Mouse (Mus musculus) gastrocnemius, postnatal 25 days (tissue): Measurements from ENCODE around the gene Kcnmb4. TPM values are rescaled to one million over a fixed set of nuclear protein-coding genes. Genes with fewer than 3 reads are reported as not detected.

Source experiments
- DNase-seq: peaks from one replicate; pipeline ENCODE4 v3.0.0; 2022
- long read RNA-seq, 2 experiments: library from polyadenylated mRNA; stranded (forward); transcript quantifications; one replicate each; pipeline ENCODE4 v2.0.0; 2021
- total RNA-seq, 2 experiments: library from RNA; stranded (reverse); gene quantifications; 1 replicate in 1 of 2; 2 replicates in 1 of 2; pipeline ENCODE4 v1.2.3; 2021

Gene Kcnmb4
- under 1 TPM in 1 of 2 experiments, not detected in 1; 0.23 TPM for total RNA-seq
- long read RNA-seq, experiment 1: 0 reads
- long read RNA-seq, experiment 2: 0 reads

DNA sequence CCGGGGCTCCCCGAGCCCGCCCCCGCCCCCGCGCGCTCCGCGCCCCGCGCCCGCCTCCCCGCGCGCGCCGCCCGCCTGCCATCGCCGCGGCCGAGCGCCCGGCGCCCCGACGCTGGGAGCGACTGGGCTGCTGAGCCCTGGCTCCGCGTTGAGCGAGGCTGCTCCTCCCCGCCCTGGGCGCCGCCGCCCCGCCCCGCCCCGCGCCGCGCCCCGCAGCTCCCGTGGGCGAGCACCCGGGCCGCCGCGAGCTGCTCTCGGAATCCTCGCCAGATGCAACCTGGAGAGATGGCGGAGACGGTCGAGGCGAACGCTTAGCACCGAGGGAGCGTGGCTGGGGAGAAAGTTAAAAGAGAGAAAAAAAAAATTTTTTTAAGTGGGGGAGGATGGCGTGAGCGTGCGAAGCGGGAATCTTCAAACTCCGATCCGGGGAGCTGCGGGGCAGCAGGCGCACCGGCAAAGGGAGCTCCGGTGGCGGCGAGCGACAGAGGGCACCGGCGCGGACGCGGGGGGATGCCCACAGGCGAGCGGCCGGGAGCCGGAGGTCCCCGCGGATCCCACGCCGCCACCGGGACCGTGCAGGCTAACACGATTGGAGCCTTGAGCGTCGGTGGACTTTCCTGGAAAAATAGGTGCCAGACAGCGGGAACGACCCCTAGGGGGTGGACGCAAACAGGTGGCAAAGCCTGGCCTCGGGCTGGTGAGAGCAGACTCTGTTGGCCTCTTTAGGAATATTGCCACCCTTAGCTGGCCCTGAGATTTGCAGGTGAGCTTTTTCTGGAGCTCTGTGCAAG, at the start of gene Kcnmb4:
Gene Kcnmb4 (minus strand): TSS at position 120 of the 791 bp plus-strand sequence.
- peak; percentile 11 for DNase-seq

DNA sequence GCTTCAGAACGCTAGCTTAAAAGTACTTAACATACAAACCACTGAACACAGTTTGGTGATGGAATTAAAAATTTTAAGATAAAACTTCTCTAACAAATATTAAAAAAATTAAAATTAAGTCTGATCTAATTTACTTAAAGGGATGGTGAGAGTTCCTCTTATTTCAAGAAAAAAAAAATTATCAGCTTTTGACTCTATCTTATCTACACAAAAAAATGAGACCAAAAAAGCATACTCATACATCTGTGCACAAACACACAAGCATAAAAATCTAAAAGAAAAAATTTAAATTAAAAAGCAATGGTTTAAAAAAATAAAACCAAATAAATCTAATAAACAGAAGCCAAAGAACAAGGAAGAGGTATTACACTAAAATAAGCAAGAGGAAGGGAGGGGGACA, 45.9 kb upstream of the Kcnmb4 start:
- DNase-seq: no peak

DNA sequence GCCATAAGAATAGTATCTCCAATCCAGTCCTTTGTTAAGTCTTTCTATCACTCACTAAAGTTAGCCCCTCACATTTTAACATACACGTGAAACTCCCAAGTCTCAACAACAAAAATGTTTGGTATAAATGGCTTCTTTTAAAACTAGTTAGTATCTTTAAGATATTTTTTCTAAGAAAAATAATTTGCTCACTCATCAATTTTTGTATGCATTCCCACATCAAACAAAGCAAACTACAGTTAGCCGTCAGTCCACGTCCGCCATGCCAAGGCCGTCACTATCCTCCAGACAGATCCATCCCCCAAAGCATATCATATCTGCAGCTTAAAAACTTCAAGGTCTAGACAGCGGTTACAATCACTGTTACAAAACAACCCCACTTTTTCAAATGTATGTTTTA, 41.9 kb upstream of the Kcnmb4 start:
- no peak for DNase-seq

DNA sequence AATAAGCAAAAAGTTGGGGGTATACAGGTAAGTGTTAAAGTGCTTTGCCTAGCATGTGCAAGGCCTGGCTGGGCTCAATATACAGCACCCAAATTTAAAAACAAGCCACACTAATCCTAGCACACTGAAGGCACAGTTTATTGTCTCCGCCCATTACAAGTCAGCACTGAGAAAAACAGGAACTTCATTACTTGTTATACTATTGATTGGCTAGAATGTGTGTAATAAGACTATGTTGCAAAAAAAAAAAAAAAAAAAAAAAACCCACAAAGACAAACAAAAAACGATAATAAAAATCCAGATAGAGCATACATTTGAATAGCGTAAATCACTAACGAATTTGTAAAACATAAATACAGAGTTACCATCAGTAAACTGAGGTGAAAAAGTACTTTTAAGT, 41.5 kb upstream of the Kcnmb4 start:
- no peak for DNase-seq

DNA sequence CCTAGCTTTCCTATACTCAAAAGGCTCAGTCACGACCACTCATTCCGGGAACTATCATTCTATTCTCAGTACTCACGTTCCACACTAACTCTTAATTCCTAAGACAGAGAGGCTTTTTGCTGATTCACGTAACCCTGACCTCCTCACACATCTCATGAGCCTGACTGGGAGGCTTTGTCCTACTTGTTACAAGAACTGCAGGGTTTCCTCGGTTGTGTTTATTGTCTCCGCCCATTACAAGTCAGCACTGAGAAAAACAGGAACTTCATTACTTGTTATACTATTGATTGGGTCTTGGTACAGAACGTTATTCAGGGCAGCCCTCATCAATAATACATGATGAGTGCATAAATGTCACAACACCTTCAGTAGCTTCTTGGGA, 39.6 kb upstream of the Kcnmb4 start:
- no peak for DNase-seq

DNA sequence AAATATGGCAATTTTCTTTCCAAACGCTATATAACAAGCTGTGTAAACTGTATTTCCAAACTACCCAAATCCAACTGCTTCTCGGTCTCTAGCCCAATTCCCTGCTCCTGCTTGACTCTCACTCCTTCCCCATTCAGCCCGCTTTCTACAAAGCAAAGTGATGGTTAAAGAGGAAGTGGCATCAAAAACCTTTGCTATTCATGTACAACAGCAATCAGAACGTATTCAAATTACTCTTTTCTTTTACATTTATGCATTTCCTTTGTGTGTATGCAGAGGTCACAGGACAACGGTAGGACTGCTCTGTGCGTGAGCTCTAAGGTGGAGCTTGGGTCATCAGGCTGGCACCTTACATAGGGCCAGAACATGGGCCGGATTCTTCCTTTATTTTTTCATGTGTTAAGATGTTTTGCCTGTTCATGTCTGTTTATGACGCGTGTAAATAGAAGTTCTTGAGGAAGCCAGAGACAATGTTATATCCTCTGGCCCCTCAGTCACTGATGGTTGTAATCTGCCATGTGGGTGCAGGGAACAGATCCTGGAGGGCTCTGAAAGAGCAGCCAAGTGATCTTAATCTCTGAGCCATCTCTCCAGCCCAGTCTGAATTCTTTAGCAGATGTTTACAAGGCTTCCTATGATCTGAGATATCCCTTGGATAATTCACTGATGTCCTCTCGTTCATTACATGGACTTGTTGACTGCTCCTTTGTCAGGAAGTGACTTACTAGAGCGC, 39.0 kb upstream of the Kcnmb4 start:
- DNase-seq: no peak

DNA sequence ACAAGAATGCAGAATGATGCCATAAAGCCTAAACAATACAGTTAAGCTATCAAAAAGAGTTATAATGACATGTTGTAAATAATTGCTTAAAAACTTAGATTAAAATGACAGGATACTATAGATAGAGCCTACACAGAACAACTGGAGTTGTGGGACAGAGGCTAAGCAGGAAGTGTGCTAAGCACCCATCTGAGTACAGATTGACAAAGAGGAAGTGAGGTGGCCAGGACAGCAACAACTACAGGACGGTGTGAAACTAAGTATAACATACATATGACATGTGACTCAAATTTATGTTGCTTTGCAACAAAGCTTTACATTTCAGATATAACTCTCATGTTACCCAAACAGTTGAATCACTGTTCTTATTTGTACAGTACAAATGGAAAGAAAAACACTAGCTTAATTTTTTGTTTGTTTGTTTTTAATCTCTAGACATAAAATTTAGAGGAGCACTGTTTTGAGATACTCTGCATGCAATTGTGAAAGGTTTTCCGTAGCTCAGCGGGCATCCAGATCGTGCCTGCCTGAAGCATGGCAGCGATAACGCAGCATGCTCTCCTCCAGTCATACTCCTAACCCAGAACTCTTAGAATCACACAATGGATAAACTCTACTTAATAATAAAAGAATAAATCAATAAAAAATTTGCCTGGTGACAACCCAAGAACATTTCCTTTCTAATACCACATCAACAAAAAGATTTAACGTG, 31.8 kb upstream of the Kcnmb4 start:
- no peak for DNase-seq

DNA sequence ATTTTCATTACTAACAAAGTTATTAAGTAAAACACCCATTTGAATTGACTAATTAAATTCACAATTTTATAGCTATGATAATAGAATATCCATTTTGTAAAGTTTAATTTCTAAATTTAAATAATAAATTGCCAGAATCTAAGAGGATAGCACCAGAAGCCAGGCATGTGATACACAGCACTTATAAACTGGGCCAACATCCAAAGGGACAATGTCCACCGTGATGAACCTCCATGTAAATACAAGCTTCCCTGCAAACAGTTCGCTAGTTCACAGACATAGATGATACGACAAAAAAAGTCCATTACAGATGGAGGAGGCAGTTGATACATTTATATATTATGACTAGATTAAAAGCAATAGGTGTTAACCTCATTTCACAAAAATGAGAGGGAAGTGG, 19.1 kb upstream of the Kcnmb4 start:
- DNase-seq: no peak

GRCm38 (mm10) chr10:116486895-116487747, 13.4 kb upstream of the Kcnmb4 start:
- no peak for DNase-seq

GRCm38 (mm10) chr10:116481917-116482316, 8.2 kb upstream of the Kcnmb4 start:
- no peak for DNase-seq

GRCm38 (mm10) chr10:116480988-116481387, 7.3 kb upstream of the Kcnmb4 start:
- DNase-seq: no peak

DNA sequence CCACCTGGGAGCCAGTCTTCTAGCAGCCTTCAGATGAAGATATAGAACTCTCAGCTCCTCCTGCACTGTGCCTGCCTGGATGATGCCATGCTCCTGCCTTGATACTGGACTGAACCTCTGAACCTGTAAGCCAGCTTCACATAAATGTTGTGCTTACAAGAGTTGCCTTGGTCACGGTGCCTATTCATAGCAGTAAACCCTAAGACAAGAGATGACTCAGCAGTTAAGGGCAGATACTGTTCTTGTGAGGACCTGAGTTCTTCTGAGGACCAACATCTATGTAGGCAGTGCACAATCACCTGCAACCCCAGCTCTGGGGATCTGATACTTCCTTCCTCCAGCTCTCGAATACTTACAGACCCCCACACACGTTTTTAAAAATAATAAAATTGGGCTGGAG, 2.9 kb upstream of the Kcnmb4 start:
- no peak for DNase-seq

GRCm38 (mm10) chr10:116475725-116476124, 2.0 kb upstream of the Kcnmb4 start:
- DNase-seq: no peak

DNA sequence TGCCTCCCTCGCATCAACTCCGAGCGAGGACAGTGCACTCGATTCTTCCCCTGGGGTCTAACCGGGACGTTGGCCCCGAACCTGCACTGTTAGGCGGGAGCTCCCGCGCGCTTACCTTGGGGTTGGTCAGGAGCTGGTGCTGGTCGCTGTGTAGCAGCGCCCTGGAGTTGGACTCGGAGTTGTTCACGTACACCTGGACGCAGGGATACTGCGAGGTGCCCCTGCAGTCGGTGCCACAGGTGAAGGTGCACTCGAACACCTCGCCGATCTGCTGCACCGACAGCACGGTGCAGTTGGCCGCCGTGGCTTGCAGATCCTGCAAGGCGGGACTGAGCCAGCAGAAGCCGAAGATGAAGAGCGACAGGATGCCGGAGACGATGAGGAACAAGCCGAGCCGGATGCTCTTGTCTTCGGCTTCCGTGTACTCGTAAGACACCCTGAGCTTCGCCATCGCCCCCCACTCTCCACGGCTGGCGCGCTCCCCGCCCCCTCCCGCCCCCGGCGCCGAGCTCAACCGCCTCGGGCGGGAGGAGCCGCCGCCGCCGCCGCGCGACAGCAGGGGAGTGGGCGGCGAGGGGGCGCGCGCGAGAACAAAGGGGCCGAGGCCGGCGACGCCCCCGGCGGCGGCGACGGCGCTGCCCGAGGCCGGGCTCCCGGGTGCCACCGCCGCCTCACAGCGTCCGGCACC, 463 bp downstream of the Kcnmb4 start:
- peak; percentile 16 for DNase-seq

- no peak for DNase-seq
Observed at GRCm38 (mm10) chr10:116472579-116472978, 1.1 kb downstream of the Kcnmb4 start.

DNA sequence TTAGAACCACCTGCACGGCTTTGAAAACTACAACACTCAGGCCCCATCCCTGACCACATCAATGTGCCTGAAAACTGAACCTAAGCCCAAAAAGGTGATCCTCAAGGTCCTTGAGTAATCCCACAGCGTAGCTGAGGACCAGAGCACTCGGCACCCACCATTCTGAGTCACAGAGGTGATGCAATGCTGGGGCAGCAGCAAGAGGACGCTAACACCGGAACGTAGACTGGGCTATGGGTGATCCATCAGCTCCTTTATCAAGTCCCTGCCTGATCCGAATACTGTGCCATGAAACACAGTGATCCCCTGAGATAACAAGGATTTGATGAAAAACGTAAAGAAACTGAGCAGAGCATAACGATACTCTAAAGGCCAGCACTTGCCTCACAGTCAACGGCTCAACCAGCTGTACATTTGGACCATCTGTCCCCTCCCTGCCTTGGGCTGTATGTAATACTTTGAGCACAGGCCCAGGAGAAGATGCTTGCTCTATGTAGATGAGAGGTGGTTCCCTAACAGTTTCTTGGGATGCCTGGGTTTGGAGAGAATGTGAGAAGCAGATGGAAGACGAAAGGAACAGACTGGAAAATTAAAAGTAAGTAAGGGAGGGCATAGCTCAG, 3.3 kb downstream of the Kcnmb4 start:
- no peak for DNase-seq

DNA sequence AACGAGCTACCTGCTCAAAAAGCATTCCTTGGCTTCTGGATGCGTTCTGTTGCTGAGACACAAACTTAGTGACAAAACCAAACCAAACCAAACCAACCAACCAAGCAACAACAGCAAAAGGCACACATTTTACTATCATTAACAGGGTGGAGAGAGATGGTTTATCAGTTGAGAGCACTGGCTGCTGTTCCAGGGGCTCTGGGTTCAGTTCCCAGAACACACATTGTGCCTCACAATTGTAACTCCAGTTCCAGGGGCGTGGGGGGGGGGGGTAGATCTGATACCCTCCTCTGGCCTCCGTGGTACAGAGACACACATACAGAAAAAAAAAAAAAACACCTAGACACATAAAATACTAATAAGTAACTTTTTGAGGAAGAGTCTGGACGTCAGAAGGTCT, 5.6 kb downstream of the Kcnmb4 start:
- no peak for DNase-seq

GRCm38 (mm10) chr10:116463753-116464345, 9.8 kb downstream of the Kcnmb4 start:
- DNase-seq: no peak

DNA sequence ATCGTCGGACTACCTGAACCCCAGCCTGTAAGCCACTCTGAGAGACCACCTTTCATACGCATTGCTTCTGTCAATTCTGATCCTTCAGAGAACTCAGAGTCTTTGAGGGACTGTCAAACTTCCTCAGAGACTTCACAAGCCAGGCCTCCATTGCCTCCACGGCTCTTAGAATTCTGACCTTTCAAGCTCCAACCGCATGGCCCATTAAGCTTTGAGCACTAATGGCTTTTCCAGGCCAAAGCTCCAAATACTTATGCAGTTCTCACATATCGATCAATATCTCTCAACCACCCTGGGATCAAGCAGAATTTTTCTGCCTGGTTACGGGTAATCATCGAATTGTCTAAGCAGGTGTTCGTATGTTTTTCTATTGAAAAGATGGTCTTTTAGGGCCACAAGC, 12.2 kb downstream of the Kcnmb4 start:
- DNase-seq: no peak

- DNase-seq: no peak
Observed at GRCm38 (mm10) chr10:116458786-116459185, 14.9 kb downstream of the Kcnmb4 start.

GRCm38 (mm10) chr10:116452771-116453170, 20.9 kb downstream of the Kcnmb4 start:
- no peak for DNase-seq
